Mouse (Mus musculus) erythroblast, embryonic 14.5 days (primary cell): ENCODE measurements around the gene Ikzf4. TPM values are rescaled to one million over a fixed set of nuclear protein-coding genes. Genes with fewer than 3 reads are reported as not detected.
A peak's percentile ranks its signal among the peaks of the same experiment; 100 is the strongest.
"Not testable (repeated sequence)": the region's sequence is repeated elsewhere in the genome, so short reads cannot be mapped to it uniquely, and the experiment has no call there.

Experiments used
- H3K27me3 ChIP-seq: 2 replicates; pipeline ENCODE4 v1.6.1; 2012; ENCODE audit warnings: inconsistent platforms; ENCODE audit not compliant: control insufficient read depth
- H3K36me3 ChIP-seq: 2 replicates; pipeline ENCODE4 v1.6.1; 2012; ENCODE audit warnings: mild to moderate bottlenecking, inconsistent platforms; ENCODE audit not compliant: control insufficient read depth
- H3K4me1 ChIP-seq: 2 replicates; pipeline ENCODE4 v1.6.1; 2012; ENCODE audit warnings: inconsistent platforms; ENCODE audit not compliant: control insufficient read depth
- H3K4me3 ChIP-seq: replicated peaks from 2 replicates; pipeline ENCODE3; 2012; ENCODE audit warnings: moderate library complexity, mild to moderate bottlenecking, inconsistent platforms
- H3K9me3 ChIP-seq: 2 replicates; pipeline ENCODE4 v1.6.1; 2012; ENCODE audit warnings: low read length, inconsistent platforms, mixed read lengths; ENCODE audit not compliant: control insufficient read depth
- GATA1 ChIP-seq: IDR thresholded peaks from 2 replicates; pipeline ENCODE4 v1.6.1; 2012; ENCODE audit warnings: low read length, inconsistent platforms, mixed read lengths
- TAL1 ChIP-seq: IDR thresholded peaks from 3 replicates; pipeline ENCODE4 v1.6.1; 2012; ENCODE audit warnings: low read length, inconsistent platforms, mixed read lengths
- polyA plus RNA-seq: library from polyadenylated mRNA; stranded (reverse); fragments of >175 nt; gene quantifications from 2 replicates; pipeline ENCODE4 v1.2.3, GENCODE M21; 2012

The Ikzf4 gene
- polyA plus RNA-seq, 1 experiment, result 0.01 TPM

GRCm38 (mm10) chr10:128646139-128647089, 623 bp upstream of the Ikzf4 start:
- H3K36me3 ChIP-seq, result no peaks in the 10 kb centered on the region
- H3K4me1 ChIP-seq, result peaks cover 27% of the 10 kb centered on the region
- peak overlapping the region; percentile 41 for H3K4me3 ChIP-seq
- peaks cover 66% of the 10 kb centered on the region for H3K27me3 ChIP-seq
- TF ChIP-seq TAL1, result no peak
- TF ChIP-seq GATA1, result no peak
- no peaks in the 10 kb centered on the region; the same call in 1 of the 2 replicates for H3K9me3 ChIP-seq

GRCm38 (mm10) chr10:128642749-128643148, 3.0 kb downstream of the Ikzf4 start:
- peaks cover 30% of the 10 kb centered on the region for H3K4me1 ChIP-seq
- TF ChIP-seq TAL1 (no peak), GATA1 (no peak)
- H3K27me3 ChIP-seq, result peaks cover 82% of the 10 kb centered on the region
- H3K4me3 ChIP-seq, result no peak overlapping the region
- H3K36me3 ChIP-seq, result no peaks in the 10 kb centered on the region
- no peaks in the 10 kb centered on the region; the same call in 1 of the 2 replicates for H3K9me3 ChIP-seq

GRCm38 (mm10) chr10:128641871-128642270, 3.9 kb downstream of the Ikzf4 start:
- H3K4me1 ChIP-seq, result peaks cover 29% of the 10 kb centered on the region
- no peaks in the 10 kb centered on the region for H3K36me3 ChIP-seq
- H3K9me3 ChIP-seq, result no peaks in the 10 kb centered on the region; the same call in 1 of the 2 replicates
- no peak overlapping the region for H3K4me3 ChIP-seq
- H3K27me3 ChIP-seq, result peaks cover 81% of the 10 kb centered on the region
- TF ChIP-seq GATA1 (no peak), TAL1 (no peak)

- Histone ChIP-seq H3K4me3 (no peak overlapping the region), H3K36me3 (no peaks in the 10 kb centered on the region), H3K4me1 (peaks cover 26% of the 10 kb centered on the region), H3K9me3 (no peaks in the 10 kb centered on the region; the same call in 1 of the 2 replicates), H3K27me3 (peaks cover 81% of the 10 kb centered on the region)
- no peak for TF ChIP-seq GATA1
- no peak for TF ChIP-seq TAL1
These were observed 4.9 kb downstream of the Ikzf4 start for GRCm38 (mm10) chr10:128640891-128641290.

GRCm38 (mm10) chr10:128639999-128640398, 5.8 kb downstream of the Ikzf4 start:
- H3K36me3 ChIP-seq, result no peaks in the 10 kb centered on the region
- peaks cover 81% of the 10 kb centered on the region for H3K27me3 ChIP-seq
- peaks cover 21% of the 10 kb centered on the region for H3K4me1 ChIP-seq
- H3K9me3 ChIP-seq, result no peaks in the 10 kb centered on the region
- TF ChIP-seq GATA1, result no peak
- no peak for TF ChIP-seq TAL1
- H3K4me3 ChIP-seq, result no peak overlapping the region

GRCm38 (mm10) chr10:128637011-128637410, 8.8 kb downstream of the Ikzf4 start:
- no peaks in the 10 kb centered on the region for H3K36me3 ChIP-seq
- peaks cover 73% of the 10 kb centered on the region for H3K27me3 ChIP-seq
- peaks cover 43% of the 10 kb centered on the region for H3K4me1 ChIP-seq
- H3K4me3 ChIP-seq, result no peak overlapping the region
- H3K9me3 ChIP-seq, result no peaks in the 10 kb centered on the region
- TF ChIP-seq TAL1, result no peak
- no peak for TF ChIP-seq GATA1

- TF ChIP-seq GATA1, result no peak
- no peak for TF ChIP-seq TAL1
- Histone ChIP-seq H3K4me3 (no peak overlapping the region), H3K4me1 (peaks cover 47% of the 10 kb centered on the region), H3K9me3 (no peaks in the 10 kb centered on the region), H3K27me3 (peaks cover 73% of the 10 kb centered on the region), H3K36me3 (no peaks in the 10 kb centered on the region)
These were observed 9.2 kb downstream of the Ikzf4 start for GRCm38 (mm10) chr10:128636561-128636960.

- Histone ChIP-seq H3K27me3 (peaks cover 70% of the 10 kb centered on the region), H3K9me3 (no peaks in the 10 kb centered on the region), H3K36me3 (no peaks in the 10 kb centered on the region), H3K4me1 (peaks cover 52% of the 10 kb centered on the region), H3K4me3 (no peak overlapping the region)
- TF ChIP-seq TAL1 (no peak), GATA1 (no peak)
These were observed 10.1 kb downstream of the Ikzf4 start for GRCm38 (mm10) chr10:128635697-128636096.

- H3K4me3 ChIP-seq, result no peak overlapping the region
- TF ChIP-seq GATA1, result no peak
- no peak for TF ChIP-seq TAL1
- peaks cover 77% of the 10 kb centered on the region for H3K4me1 ChIP-seq
- H3K36me3 ChIP-seq, result no peaks in the 10 kb centered on the region
- no peaks in the 10 kb centered on the region for H3K9me3 ChIP-seq
- peaks cover 43% of the 10 kb centered on the region for H3K27me3 ChIP-seq
These were observed 14.2 kb downstream of the Ikzf4 start for GRCm38 (mm10) chr10:128631571-128631970.

- peaks cover 78% of the 10 kb centered on the region for H3K4me1 ChIP-seq
- H3K4me3 ChIP-seq, result not testable (repeated sequence)
These were observed 15.5 kb downstream of the Ikzf4 start for GRCm38 (mm10) chr10:128630306-128630705.

More at GRCm38 (mm10) chr10:128630306-128630705, 15.5 kb downstream of the Ikzf4 start:
- H3K9me3 ChIP-seq, H3K36me3 ChIP-seq: not testable (repeated sequence)
- H3K27me3 ChIP-seq, result peaks cover 31% of the 10 kb centered on the region
